ENCODE assay signal across 9 mouse cellular contexts in genomic region chr7:109751427-109752007, GRCm38 (mm10). TPM values are rescaled to one million over a fixed set of nuclear protein-coding genes. Genes with fewer than 3 reads are reported as not detected.
A peak's percentile ranks its signal among the peaks of the same experiment; 100 is the strongest.
DNase-seq lines count a peak whose midpoint lies in the region; ATAC-seq and TF ChIP-seq lines count a peak whose summit lies in the region.
"Had no signal": no experiment of that assay in that cellular context is flagged by ENCODE, and none has a peak within 500 bp of the region (broad histone marks: within the 10 kb centered on the region; RNA-seq: fewer than 3 reads in every experiment).

No protein-coding gene starts in this region.

- no peak for DNase-seq in frontal cortex, postnatal 36 days (ENCODE audit: low spot score in 2 of 2)
- DNase-seq in limb, embryonic 14.5 days (ENCODE audit: low spot score), result no peak
- no peak for DNase-seq in left cerebral cortex, adult 8-10 months (ENCODE audit: low spot score in 2 of 2)
- no peak for DNase-seq in right cerebral cortex, postnatal 36 days (ENCODE audit: low spot score in 2 of 2)

- H3K36me3 ChIP-seq in heart, embryonic 16.5 days (ENCODE audit: control insufficient read depth, insufficient read depth), result peaks cover under 1% of the 10 kb centered on the region; the same call in 1 of the 2 replicates
- H3K36me3 ChIP-seq in limb, embryonic 14.5 days (ENCODE audit: control insufficient read depth, insufficient read depth, low read length), result no peaks in the 10 kb centered on the region

- 2% methylated on average over 13 of the region's 13 CpGs for WGBS in bone marrow, adult 2 months
- WGBS in heart, embryonic 16.5 days, result 2% methylated on average over 13 of the region's 13 CpGs
- WGBS in limb, embryonic 14.5 days, result 5% methylated on average over 13 of the region's 13 CpGs
- 3% methylated on average over 13 of the region's 13 CpGs for WGBS in olfactory bulb, adult 2 months

- H3K4me2 ChIP-seq in heart, embryonic 16.5 days (ENCODE audit: low read depth, low read length), result peak overlapping the region; percentile 87
- H3K4me2 ChIP-seq in limb, embryonic 14.5 days (replicated peaks; ENCODE audit: low read depth, low read length, severe bottlenecking), result peak overlapping the region; percentile 86

- H3K4me1 ChIP-seq in bone marrow, adult 2 months (ENCODE audit: control insufficient read depth, insufficient read depth, low read length), result no peaks in the 10 kb centered on the region; the same call in 1 of the 2 replicates
- peaks cover 14% of the 10 kb centered on the region for H3K4me1 ChIP-seq in heart, embryonic 16.5 days (ENCODE audit: control insufficient read depth, insufficient read depth, low read length)
- peaks cover 4% of the 10 kb centered on the region; the same call in 1 of the 2 replicates for H3K4me1 ChIP-seq in limb, embryonic 14.5 days (ENCODE audit: control insufficient read depth, insufficient read depth, low read length)
- peaks cover 6% of the 10 kb centered on the region; the same call in 1 of the 2 replicates for H3K4me1 ChIP-seq in olfactory bulb, adult 2 months (ENCODE audit: control insufficient read depth, insufficient read depth, low read length)

- H3K4me3 ChIP-seq in bone marrow, adult 2 months (replicated peaks; ENCODE audit: control insufficient read depth, low read depth, low read length), result peak overlapping the region; percentile 78
- H3K4me3 ChIP-seq in heart, embryonic 16.5 days (ENCODE audit: low read length), result peak overlapping the region; percentile 69
- H3K4me3 ChIP-seq in limb, embryonic 14.5 days (replicated peaks; ENCODE audit: low read length), result peak overlapping the region; percentile 95
- H3K4me3 ChIP-seq in olfactory bulb, adult 2 months (ENCODE audit: insufficient read depth, low read depth, low read length), result peak overlapping the region; percentile 93

- no peaks in the 10 kb centered on the region for H3K27me3 ChIP-seq in heart, embryonic 16.5 days (ENCODE audit: control insufficient read depth, insufficient read depth, low read length)
- no peaks in the 10 kb centered on the region for H3K27me3 ChIP-seq in limb, embryonic 14.5 days (ENCODE audit: control insufficient read depth, insufficient read depth, low read length)

- H3K9ac ChIP-seq in heart, embryonic 16.5 days (ENCODE audit: low read length), result peak overlapping the region; percentile 82
- peak overlapping the region; percentile 86 for H3K9ac ChIP-seq in limb, embryonic 14.5 days (ENCODE audit: low read depth, low read length, severe bottlenecking)

- no peaks in the 10 kb centered on the region for H3K9me3 ChIP-seq in heart, embryonic 16.5 days (replicated peaks; ENCODE audit: control insufficient read depth, low read length)
- H3K9me3 ChIP-seq in limb, embryonic 14.5 days (ENCODE audit: control insufficient read depth, low read length), result no peaks in the 10 kb centered on the region

- TF ChIP-seq CTCF in bone marrow, adult 2 months (IDR thresholded peaks at IDR 0.05; ENCODE audit: control insufficient read depth, insufficient read depth, low read length), result no peak
- no peak for TF ChIP-seq CTCF in olfactory bulb, adult 2 months (IDR thresholded peaks at IDR 0.05; ENCODE audit: insufficient read depth, low read depth, low read length)

- peak overlapping the region; percentile 94 for H3K27ac ChIP-seq in bone marrow, adult 2 months (ENCODE audit: control insufficient read depth, insufficient read depth, low read depth, low read length, poor library complexity)
- H3K27ac ChIP-seq in heart, embryonic 16.5 days (ENCODE audit: low read length), result peak overlapping the region; percentile 75
- peak overlapping the region; percentile 86 for H3K27ac ChIP-seq in limb, embryonic 14.5 days (replicated peaks; ENCODE audit: low read depth, low read length)
- 0 out of 2 replicates have a peak overlapping the region, but pooled peaks have one; percentile 18 for H3K27ac ChIP-seq in olfactory bulb, adult 2 months (ENCODE audit: insufficient read depth, low read depth, low read length)

- peak; percentile 28; the same call in 1 of the 2 replicates for ATAC-seq in frontal cortex, adult (ENCODE audit: low TSS enrichment)
- no peak; the same call in 1 of the 2 replicates for ATAC-seq in heart, embryonic 16.5 days (replicated peaks; ENCODE audit: extremely low read depth, insufficient read depth, low FRiP score)
- no peak; the same call in 1 of the 2 replicates for ATAC-seq in limb, embryonic 14.5 days (ENCODE audit: low FRiP score, low read depth)

- no peak for TF ChIP-seq POLR2A in bone marrow, adult 2 months (IDR thresholded peaks at IDR 0.05; ENCODE audit: borderline replicate concordance, control insufficient read depth, low read depth, low read length)
- no peak for TF ChIP-seq POLR2A in limb, embryonic 14.5 days (IDR thresholded peaks at IDR 0.05; ENCODE audit: borderline replicate concordance, extremely low read depth, insufficient read depth, insufficient read length)
- no peak for TF ChIP-seq POLR2A in olfactory bulb, adult 2 months (IDR thresholded peaks at IDR 0.05; ENCODE audit: insufficient read depth, low read depth, low read length)

RNA-seq across cellular contexts. Expression of gene Tmem9b, which starts 1.2 kb away (rescaled TPM):
- 20.4 and 22.5 TPM in 2 replicates for polyA plus RNA-seq in bone marrow, adult 2 months (2011; ENCODE audit: insufficient read depth, insufficient read length, low replicate concordance, missing spikeins)
- 60.6 and 61.6 TPM in 2 replicates for polyA plus RNA-seq in heart, embryonic 16.5 days (2015; fragmentation: Nextera tagmentation; extraction: Ambion mirVana)
- 36.6 and 38.2 TPM in 2 replicates for polyA plus RNA-seq in limb, embryonic 14.5 days (2012; rRNA removed)
- 64.2 and 69.2 TPM in 2 replicates for polyA plus RNA-seq in limb, embryonic 14.5 days (2014; fragmentation: Nextera tagmentation; extraction: Ambion mirVana)
- 349 TPM in 1 of 2 replicates, not detected in the other for polyA plus RNA-seq in olfactory bulb, adult 2 months (2012; ENCODE audit: insufficient read depth, insufficient read length, low replicate concordance, missing spikeins)
- total RNA-seq in left cerebral cortex, adult 8-10 months (2022), result 10 to 100 TPM; 91.8 to 93.5 (median 92.3) TPM

RNA-seq across cellular contexts. Expression of gene Ascl3, which starts 20.0 kb away (rescaled TPM):
- polyA plus RNA-seq in bone marrow, adult 2 months (2011; ENCODE audit: insufficient read depth, insufficient read length, low replicate concordance, missing spikeins), result not detected in 2 replicates
- polyA plus RNA-seq in heart, embryonic 16.5 days (2015; fragmentation: Nextera tagmentation; extraction: Ambion mirVana), result 0.22 TPM in 1 of 2 replicates, not detected in the other
- not detected in 2 replicates for polyA plus RNA-seq in limb, embryonic 14.5 days (2012; rRNA removed)
- not detected in 2 replicates for polyA plus RNA-seq in limb, embryonic 14.5 days (2014; fragmentation: Nextera tagmentation; extraction: Ambion mirVana)
- polyA plus RNA-seq in olfactory bulb, adult 2 months (2012; ENCODE audit: insufficient read depth, insufficient read length, low replicate concordance, missing spikeins), result not detected in 2 replicates
- not detected for total RNA-seq in left cerebral cortex, adult 8-10 months (2022)
- total RNA-seq: layer of hippocampus, postnatal 10 days had no signal

RNA-seq across cellular contexts. Expression of gene BC051019, which starts 27.9 kb away (rescaled TPM):
- polyA plus RNA-seq in bone marrow, adult 2 months (2011; ENCODE audit: insufficient read depth, insufficient read length, low replicate concordance, missing spikeins), result not detected in 2 replicates
- 1.00 and 1.5 TPM in 2 replicates for polyA plus RNA-seq in heart, embryonic 16.5 days (2015; fragmentation: Nextera tagmentation; extraction: Ambion mirVana)
- polyA plus RNA-seq in limb, embryonic 14.5 days (2012; rRNA removed), result 0.10 and 0.14 TPM in 2 replicates
- polyA plus RNA-seq in limb, embryonic 14.5 days (2014; fragmentation: Nextera tagmentation; extraction: Ambion mirVana), result 0.15 TPM in 2 replicates
- not detected in 2 replicates for polyA plus RNA-seq in olfactory bulb, adult 2 months (2012; ENCODE audit: insufficient read depth, insufficient read length, low replicate concordance, missing spikeins)
- total RNA-seq in left cerebral cortex, adult 8-10 months (2022), result not detected

RNA-seq across cellular contexts. Expression of gene Nrip3, which starts 30.3 kb away (rescaled TPM):
- polyA plus RNA-seq in bone marrow, adult 2 months (2011; ENCODE audit: insufficient read depth, insufficient read length, low replicate concordance, missing spikeins), result 2.0 and 3.3 TPM in 2 replicates
- polyA plus RNA-seq in heart, embryonic 16.5 days (2015; fragmentation: Nextera tagmentation; extraction: Ambion mirVana), result 0.53 and 0.64 TPM in 2 replicates
- 0.46 and 0.62 TPM in 2 replicates for polyA plus RNA-seq in limb, embryonic 14.5 days (2012; rRNA removed)
- polyA plus RNA-seq in limb, embryonic 14.5 days (2014; fragmentation: Nextera tagmentation; extraction: Ambion mirVana), result 1.3 and 1.5 TPM in 2 replicates
- 285 TPM in 1 of 2 replicates, not detected in the other for polyA plus RNA-seq in olfactory bulb, adult 2 months (2012; ENCODE audit: insufficient read depth, insufficient read length, low replicate concordance, missing spikeins)
- total RNA-seq in left cerebral cortex, adult 8-10 months (2022), result 10 to 100 TPM; 78.2 to 97.8 (median 85.7) TPM

RNA-seq across cellular contexts. Expression of gene Akip1, which starts 48.0 kb away (rescaled TPM):
- 22.7 and 23.1 TPM in 2 replicates for polyA plus RNA-seq in bone marrow, adult 2 months (2011; ENCODE audit: insufficient read depth, insufficient read length, low replicate concordance, missing spikeins)
- 32.7 and 36.0 TPM in 2 replicates for polyA plus RNA-seq in heart, embryonic 16.5 days (2015; fragmentation: Nextera tagmentation; extraction: Ambion mirVana)
- 20.4 and 25.5 TPM in 2 replicates for polyA plus RNA-seq in limb, embryonic 14.5 days (2012; rRNA removed)
- polyA plus RNA-seq in limb, embryonic 14.5 days (2014; fragmentation: Nextera tagmentation; extraction: Ambion mirVana), result 33.8 and 39.0 TPM in 2 replicates
- polyA plus RNA-seq in olfactory bulb, adult 2 months (2012; ENCODE audit: insufficient read depth, insufficient read length, low replicate concordance, missing spikeins), result not detected in 2 replicates
- total RNA-seq in left cerebral cortex, adult 8-10 months (2022), result 1 to 10 TPM; 5.1 to 7.6 (median 6.3) TPM

Comparison
In these comparisons a context has a peak if more than half of its experiments do, and no peak if none do; other contexts are left out.
1. H3K27ac ChIP-seq: peak in every context shown above with its lines; median percentile 94 in bone marrow, adult 2 months; 86 in limb, embryonic 14.5 days; 75 in heart, embryonic 16.5 days; 18 in olfactory bulb, adult 2 months.